Mouse (Mus musculus): ENCODE data around the gene Npat.
A peak's percentile ranks its signal among the peaks of the same experiment; 100 is the strongest.

Gene Npat

GRCm38 (mm10) chr9:53609968-53610781 is 73.3 kb downstream of the Npat start, which contains the start of gene Acat1:
Gene Acat1, minus strand, starts transcription at chr9:53610382.
- DNase-seq (ENCODE audit: low spot score), result peak; percentile 85

- DNase-seq (ENCODE audit: low spot score), result no peak
These were observed 77.4 kb downstream of the Npat start for GRCm38 (mm10) chr9:53614286-53614685.

- DNase-seq (ENCODE audit: low spot score), result no peak
These were observed 78.4 kb downstream of the Npat start for GRCm38 (mm10) chr9:53615246-53615645.

Data from yolk sac, embryonic 10.5 days (tissue).